25 mouse cellular contexts compared by ENCODE assay signal in genomic region chr12:67123874-67124273, GRCm38 (mm10).
DNase-seq lines count a peak whose midpoint lies in the region; ATAC-seq lines count a peak whose summit lies in the region.
"Had no signal": no experiment of that assay in that cellular context is flagged by ENCODE, and none has a peak within 500 bp of the region (broad histone marks: within the 10 kb centered on the region; RNA-seq: fewer than 3 reads in every experiment).

No protein-coding gene starts in this region.

- no peaks in the 10 kb centered on the region for H3K36me3 ChIP-seq in limb, embryonic 12.5 days
- no peaks in the 10 kb centered on the region for H3K36me3 ChIP-seq in limb, embryonic 10.5 days
- H3K36me3 ChIP-seq in intestine, embryonic 14.5 days (ENCODE audit: control insufficient read depth, insufficient read depth, low read length), result no peaks in the 10 kb centered on the region
- no peaks in the 10 kb centered on the region for H3K36me3 ChIP-seq in limb, embryonic 13.5 days
- H3K36me3 ChIP-seq: G1E; liver, embryonic 13.5 days; neural tube, embryonic 12.5 days had no signal

- peaks cover 4% of the 10 kb centered on the region; the same call in 1 of the 2 replicates for H3K4me1 ChIP-seq in limb, embryonic 12.5 days (replicated peaks)
- H3K4me1 ChIP-seq in limb, embryonic 10.5 days, result no peaks in the 10 kb centered on the region
- no peaks in the 10 kb centered on the region for H3K4me1 ChIP-seq in intestine, embryonic 14.5 days (replicated peaks; ENCODE audit: control insufficient read depth, insufficient read depth, low read length)
- H3K4me1 ChIP-seq in limb, embryonic 13.5 days, result peaks cover 5% of the 10 kb centered on the region
- H3K4me1 ChIP-seq: forebrain, embryonic 13.5 days; liver, embryonic 13.5 days; neural tube, embryonic 12.5 days had no signal

- WGBS in limb, embryonic 12.5 days, result 32% methylated on average over 3 of the region's 3 CpGs
- 68% methylated on average over 3 of the region's 3 CpGs for WGBS in limb, embryonic 10.5 days
- 43% methylated on average over 3 of the region's 3 CpGs for WGBS in intestine, embryonic 14.5 days
- WGBS in limb, embryonic 13.5 days, result 20% methylated on average over 3 of the region's 3 CpGs

- H3K9ac ChIP-seq in limb, embryonic 12.5 days (replicated peaks), result no peak overlapping the region
- no peak overlapping the region for H3K9ac ChIP-seq in intestine, embryonic 14.5 days (ENCODE audit: low read length)
- H3K9ac ChIP-seq in limb, embryonic 13.5 days, result no peak overlapping the region
- H3K9ac ChIP-seq: forebrain, embryonic 13.5 days; liver, embryonic 13.5 days; neural tube, embryonic 12.5 days had no signal

- no peaks in the 10 kb centered on the region for H3K9me3 ChIP-seq in limb, embryonic 12.5 days
- no peaks in the 10 kb centered on the region for H3K9me3 ChIP-seq in limb, embryonic 10.5 days (replicated peaks)
- H3K9me3 ChIP-seq in intestine, embryonic 14.5 days (ENCODE audit: control insufficient read depth, low read length), result no peaks in the 10 kb centered on the region
- no peaks in the 10 kb centered on the region for H3K9me3 ChIP-seq in limb, embryonic 13.5 days
- H3K9me3 ChIP-seq: forebrain, embryonic 13.5 days; liver, embryonic 13.5 days; neural tube, embryonic 12.5 days had no signal

- H3K27ac ChIP-seq in limb, embryonic 12.5 days, result no peak overlapping the region
- no peak overlapping the region for H3K27ac ChIP-seq in limb, embryonic 10.5 days
- H3K27ac ChIP-seq in intestine, embryonic 14.5 days (ENCODE audit: low read depth), result no peak overlapping the region
- no peak overlapping the region for H3K27ac ChIP-seq in limb, embryonic 13.5 days
- H3K27ac ChIP-seq: forebrain, embryonic 13.5 days; gastrocnemius, adult 2 months; liver, embryonic 13.5 days; neural tube, embryonic 12.5 days had no signal

- ATAC-seq in frontal cortex, adult (ENCODE audit: low TSS enrichment), result peak; percentile 50; the same call in 1 of the 2 replicates
- ATAC-seq in limb, embryonic 12.5 days (ENCODE audit: insufficient number of reproducible peaks, insufficient read depth, low FRiP score, low TSS enrichment, low read depth), result peak; percentile 70; the same call in 1 of the 2 replicates
- ATAC-seq in intestine, embryonic 14.5 days (replicated peaks; ENCODE audit: low FRiP score, low TSS enrichment, low read depth), result peak; percentile 60
- ATAC-seq in limb, embryonic 13.5 days (ENCODE audit: low FRiP score, low read depth), result peak; percentile 76; the same call in 1 of the 2 replicates
- ATAC-seq in granulocyte monocyte progenitor cell, adult 5-6 weeks (replicated peaks; ENCODE audit: poor library complexity, severe bottlenecking), result no peak
- ATAC-seq: forebrain, embryonic 13.5 days; hindbrain, embryonic 16.5 days had no signal

- H3K4me3 ChIP-seq in limb, embryonic 12.5 days (replicated peaks), result no peak overlapping the region
- no peak overlapping the region for H3K4me3 ChIP-seq in limb, embryonic 10.5 days
- no peak overlapping the region for H3K4me3 ChIP-seq in intestine, embryonic 14.5 days (ENCODE audit: low read depth, low read length)
- H3K4me3 ChIP-seq in limb, embryonic 13.5 days, result no peak overlapping the region
- H3K4me3 ChIP-seq: forebrain, embryonic 13.5 days; gastrocnemius, adult 2 months; liver, embryonic 13.5 days; myocyte; neural tube, embryonic 12.5 days had no signal

- no peaks in the 10 kb centered on the region for H3K27me3 ChIP-seq in limb, embryonic 12.5 days
- H3K27me3 ChIP-seq in limb, embryonic 10.5 days (ENCODE audit: low read depth, poor library complexity, severe bottlenecking), result no peaks in the 10 kb centered on the region
- no peaks in the 10 kb centered on the region for H3K27me3 ChIP-seq in intestine, embryonic 14.5 days (replicated peaks; ENCODE audit: control insufficient read depth, insufficient read depth, low read length)
- H3K27me3 ChIP-seq in limb, embryonic 13.5 days, result no peaks in the 10 kb centered on the region
- H3K27me3 ChIP-seq: forebrain, embryonic 13.5 days; liver, embryonic 13.5 days; neural tube, embryonic 12.5 days had no signal

- H3K4me2 ChIP-seq in limb, embryonic 12.5 days, result no peak overlapping the region
- H3K4me2 ChIP-seq in intestine, embryonic 14.5 days (ENCODE audit: low read length), result 0 out of 2 replicates have a peak overlapping the region, but pooled peaks have one; percentile 15
- peak overlapping the region; percentile 31 for H3K4me2 ChIP-seq in limb, embryonic 13.5 days (replicated peaks)
- H3K4me2 ChIP-seq: forebrain, embryonic 13.5 days; liver, embryonic 13.5 days; midbrain, embryonic 11.5 days; neural tube, embryonic 12.5 days had no signal

- no peak for DNase-seq in frontal cortex, postnatal 14 days (ENCODE audit: low spot score in 2 of 2)
- no peak for DNase-seq in limb, embryonic 10.5 days (ENCODE audit: low spot score)
- no peak for DNase-seq in intestine, embryonic 14.5 days (ENCODE audit: low spot score)
- no peak for DNase-seq in retina, postnatal 1 day
- DNase-seq: adrenal gland, adult 8-10 months; cerebellum, adult 18-20 months; cerebellum, postnatal 10 days; gastrocnemius, adult 2 months; heart, postnatal 14 days; kidney, adult 2 months; layer of hippocampus, adult 9-11 months; liver, embryonic 13.5 days; right cerebral cortex, postnatal 4 days; thymus, adult 2 months; thymus, postnatal 36 days had no signal
